In the genomic region with DNA sequence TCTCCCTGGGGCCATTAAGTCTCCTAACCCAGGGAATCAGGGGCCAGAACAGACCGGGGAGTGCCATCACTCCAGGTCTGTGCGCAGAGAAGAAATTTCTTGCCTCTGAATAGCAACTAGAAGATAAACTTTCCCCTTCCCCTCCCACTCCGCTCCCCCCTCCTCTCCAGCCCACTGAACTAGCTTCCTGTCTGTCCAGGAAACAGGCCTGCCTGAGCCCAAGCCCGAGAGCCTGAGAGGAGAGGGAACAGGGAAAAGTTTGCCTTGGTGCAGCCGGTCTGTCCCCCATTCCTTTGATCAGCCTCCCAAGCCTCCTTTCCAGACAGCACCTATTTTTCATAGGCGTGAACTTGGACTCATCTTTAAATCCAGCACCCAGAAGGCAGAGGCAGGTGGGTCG, we compare ENCODE assay signal across 11 mouse cellular contexts. TPM values are rescaled to one million over a fixed set of nuclear protein-coding genes. Genes with fewer than 3 reads are reported as not detected.
DNase-seq lines count a peak whose midpoint lies in the region; ATAC-seq lines count a peak whose summit lies in the region.
"Had no signal": no experiment of that assay in that cellular context is flagged by ENCODE, and none has a peak within 500 bp of the region (broad histone marks: within the 10 kb centered on the region; RNA-seq: fewer than 3 reads in every experiment).

No protein-coding gene starts in this region.

- no peaks in the 10 kb centered on the region for H3K27me3 ChIP-seq in liver, embryonic 11.5 days (replicated peaks; ENCODE audit: control insufficient read depth, insufficient read depth, low read length)

- peak overlapping the region; percentile 50; the same call in 1 of the 2 replicates for H3K27ac ChIP-seq in liver, embryonic 11.5 days (ENCODE audit: low read depth, low read length)

- peak; percentile 95 for DNase-seq in heart, adult 11 months
- DNase-seq in heart, postnatal 25 days (ENCODE audit: low spot score), result no peak
- DNase-seq in R1 (ENCODE audit: low read depth, low spot score), result peak; percentile 49
- DNase-seq in heart, postnatal 10 days, result peak; percentile 46 to 57
- DNase-seq in liver, embryonic 11.5 days (ENCODE audit: low spot score), result no peak
- DNase-seq in urinary bladder, postnatal 10 days (ENCODE audit: low spot score), result no peak
- no peak for DNase-seq in right cerebral cortex, postnatal 10 days (ENCODE audit: low spot score in 2 of 2)
- no peak for DNase-seq in layer of hippocampus, adult 9-10 months (ENCODE audit: low spot score)
- DNase-seq: B cell, adult 2 months; cerebellum, adult 9-11 months; layer of hippocampus, adult 9-11 months had no signal

- peak overlapping the region; percentile 26 for H3K4me2 ChIP-seq in liver, embryonic 11.5 days

- H3K4me1 ChIP-seq in liver, embryonic 11.5 days (replicated peaks; ENCODE audit: control insufficient read depth, insufficient read depth, low read length), result peaks cover 32% of the 10 kb centered on the region

- no peaks in the 10 kb centered on the region for H3K36me3 ChIP-seq in liver, embryonic 11.5 days (ENCODE audit: control insufficient read depth, insufficient read depth, low read length)

- H3K9ac ChIP-seq in liver, embryonic 11.5 days (ENCODE audit: low read depth, low read length), result no peak overlapping the region

- intact Hi-C loops in heart, postnatal 25 days (cut with DNase I), result no loop called here
- intact Hi-C loops in heart, postnatal 10 days (cut with DNase I), result loop anchor here (5.0 kb wide), 1 partner anchor 45 kb away; no protein-coding TSS in a partner anchor

- ATAC-seq in liver, embryonic 11.5 days (replicated peaks; ENCODE audit: low FRiP score), result no peak

- H3K9me3 ChIP-seq in liver, embryonic 11.5 days (ENCODE audit: control insufficient read depth, low read length), result no peaks in the 10 kb centered on the region

- WGBS in liver, embryonic 11.5 days, result 23% methylated on average over 7 of the region's 7 CpGs

- H3K4me3 ChIP-seq in liver, embryonic 11.5 days (ENCODE audit: low read depth, low read length), result no peak overlapping the region

RNA-seq across cellular contexts. Expression of gene Ssbp3, which starts 48.2 kb away (rescaled TPM):
- 10 to 100 TPM; 41.6 to 45.0 TPM for total RNA-seq in heart, postnatal 25 days (2021)
- total RNA-seq in heart, postnatal 10 days (2021), result 10 to 100 TPM; 41.6 to 49.9 TPM
- polyA plus RNA-seq in liver, embryonic 11.5 days (2014; fragmentation: Nextera tagmentation; extraction: Ambion mirVana), result 71.1 and 89.0 TPM in 2 replicates

RNA-seq across cellular contexts. Expression of gene Acot11, which starts 57.5 kb away (rescaled TPM):
- 10 to 100 TPM; 28.6 to 37.1 TPM for total RNA-seq in heart, postnatal 25 days (2021)
- total RNA-seq in heart, postnatal 10 days (2021), result 10 to 100 TPM; 12.8 to 26.7 TPM
- 2.9 and 3.9 TPM in 2 replicates for polyA plus RNA-seq in liver, embryonic 11.5 days (2014; fragmentation: Nextera tagmentation; extraction: Ambion mirVana)

Comparison
In these comparisons a context has a peak if more than half of its experiments do, and no peak if none do; other contexts are left out.
1. DNase-seq: peak in heart, adult 11 months (single experiment), R1 (single experiment) and heart, postnatal 10 days (2 of 2); none in heart, postnatal 25 days (single experiment), liver, embryonic 11.5 days (single experiment), urinary bladder, postnatal 10 days (single experiment), right cerebral cortex, postnatal 10 days (0 of 2) and layer of hippocampus, adult 9-10 months (single experiment).